Mouse (Mus musculus): ENCODE data around the gene Nr3c2.

Gene Nr3c2

GRCm38 (mm10) chr8:77055492-77056021 is 156.3 kb downstream of the Nr3c2 start:
- no peak for DNase-seq (ENCODE audit: low read depth)

GRCm38 (mm10) chr8:77056853-77057252 is 157.6 kb downstream of the Nr3c2 start:
- no peak for DNase-seq (ENCODE audit: low read depth)

- DNase-seq (ENCODE audit: low read depth), result no peak
Observed at GRCm38 (mm10) chr8:77082687-77083086, 183.4 kb downstream of the Nr3c2 start.

GRCm38 (mm10) chr8:77086036-77086435 is 186.8 kb downstream of the Nr3c2 start:
- DNase-seq (ENCODE audit: low read depth), result no peak

- no peak for DNase-seq (ENCODE audit: low read depth)
Observed at GRCm38 (mm10) chr8:77096721-77097120, 197.5 kb downstream of the Nr3c2 start.

GRCm38 (mm10) chr8:77098101-77098500 is 198.9 kb downstream of the Nr3c2 start:
- DNase-seq (ENCODE audit: low read depth), result no peak

- no peak for DNase-seq (ENCODE audit: low read depth)
Observed at GRCm38 (mm10) chr8:77100370-77100769, 201.1 kb downstream of the Nr3c2 start.

GRCm38 (mm10) chr8:77102879-77103278 is 203.6 kb downstream of the Nr3c2 start:
- no peak for DNase-seq (ENCODE audit: low read depth)

GRCm38 (mm10) chr8:77112719-77113118 is 213.5 kb downstream of the Nr3c2 start:
- no peak for DNase-seq (ENCODE audit: low read depth)

GRCm38 (mm10) chr8:77114769-77115168 is 215.5 kb downstream of the Nr3c2 start:
- DNase-seq (ENCODE audit: low read depth), result no peak

GRCm38 (mm10) chr8:77116419-77117079 is 217.3 kb downstream of the Nr3c2 start:
- no peak for DNase-seq (ENCODE audit: low read depth)

- DNase-seq (ENCODE audit: low read depth), result no peak
Observed at GRCm38 (mm10) chr8:77120810-77121570, 221.7 kb downstream of the Nr3c2 start.

- DNase-seq (ENCODE audit: low read depth), result no peak
Observed at GRCm38 (mm10) chr8:77121571-77121890, 222.3 kb downstream of the Nr3c2 start.

- DNase-seq (ENCODE audit: low read depth), result no peak
Observed at GRCm38 (mm10) chr8:77122300-77122699, 223.1 kb downstream of the Nr3c2 start.

GRCm38 (mm10) chr8:77125777-77126176 is 226.5 kb downstream of the Nr3c2 start:
- no peak for DNase-seq (ENCODE audit: low read depth)

- DNase-seq (ENCODE audit: low read depth), result no peak
Observed at GRCm38 (mm10) chr8:77128006-77128405, 228.8 kb downstream of the Nr3c2 start.

- DNase-seq (ENCODE audit: low read depth), result peak; percentile 85
Observed at GRCm38 (mm10) chr8:77132903-77133637, 233.8 kb downstream of the Nr3c2 start.

GRCm38 (mm10) chr8:77133797-77134385 is 234.6 kb downstream of the Nr3c2 start:
- no peak for DNase-seq (ENCODE audit: low read depth)

- no peak for DNase-seq (ENCODE audit: low read depth)
Observed at GRCm38 (mm10) chr8:77145285-77145684, 246.0 kb downstream of the Nr3c2 start.

GRCm38 (mm10) chr8:77154496-77154895 is 255.3 kb downstream of the Nr3c2 start:
- no peak for DNase-seq (ENCODE audit: low read depth)

- DNase-seq (ENCODE audit: low read depth), result no peak
Observed at GRCm38 (mm10) chr8:77169320-77169719, 270.1 kb downstream of the Nr3c2 start.

- no peak for DNase-seq (ENCODE audit: low read depth)
Observed at GRCm38 (mm10) chr8:77169757-77170438, 270.7 kb downstream of the Nr3c2 start.
